Mouse (Mus musculus): Measurements from ENCODE around the gene L3mbtl1.
A peak's percentile ranks its signal among the peaks of the same experiment; 100 is the strongest.

Gene L3mbtl1

GRCm38 (mm10) chr2:162993881-162994616 lies 50.8 kb downstream of the L3mbtl1 start:
- no peak for DNase-seq (ENCODE audit: low spot score)

- peak; percentile 61 for DNase-seq (ENCODE audit: low spot score)
Measured at GRCm38 (mm10) chr2:162998528-162999230, 55.4 kb downstream of the L3mbtl1 start.

GRCm38 (mm10) chr2:162999744-163000143 lies 56.5 kb downstream of the L3mbtl1 start:
- no peak for DNase-seq (ENCODE audit: low spot score)

- DNase-seq (ENCODE audit: low spot score): no peak
Measured at GRCm38 (mm10) chr2:163001071-163001470, 57.8 kb downstream of the L3mbtl1 start.

GRCm38 (mm10) chr2:163007299-163007698 lies 64.0 kb downstream of the L3mbtl1 start:
- DNase-seq (ENCODE audit: low spot score): no peak

- peak; percentile 93 for DNase-seq (ENCODE audit: low spot score)
Measured at GRCm38 (mm10) chr2:163016916-163017743, 73.9 kb downstream of the L3mbtl1 start, which contains the start of gene Ift52. Ift52 (plus strand) TSS chr2:163017354.
